Mouse (Mus musculus) T-cell, adult 66 days (primary cell): ENCODE results near the gene Rpl18. TPM values are rescaled to one million over a fixed set of nuclear protein-coding genes. Genes with fewer than 3 reads are reported as not detected.

ENCODE experiments used
- total RNA-seq, 2 experiments: library from RNA; stranded (reverse); gene quantifications; 3 replicates in 1 of 2; 4 replicates in 1 of 2; pipeline ENCODE4 v1.2.4; 2023

Rpl18 gene
- 1,000 to 10,000 TPM; 3,079 to 3,201 TPM for total RNA-seq

GRCm38 (mm10) chr7:45715090-45715708, at the start of gene Rpl18:
Gene Rpl18 (plus strand): TSS chr7:45715457.

GRCm38 (mm10) chr7:45666161-45666560, 49.1 kb upstream of the Rpl18 start, which contains the start of gene Fut2:
Gene Fut2 (minus strand): TSS chr7:45666394.

GRCm38 (mm10) chr7:45683396-45684050, 31.7 kb upstream of the Rpl18 start, which contains the start of gene Ntn5:
Gene Ntn5 (plus strand): TSS chr7:45684022.

GRCm38 (mm10) chr7:45693921-45694591, 21.2 kb upstream of the Rpl18 start, which contains the start of gene Sec1:
Gene Sec1 (minus strand): TSS chr7:45694402.

GRCm38 (mm10) chr7:45699523-45700141, 15.6 kb upstream of the Rpl18 start, which contains the start of gene Car11:
Gene Car11 (plus strand): TSS chr7:45699843.

GRCm38 (mm10) chr7:45704730-45705442, 10.4 kb upstream of the Rpl18 start, which contains the start of gene Dbp:
Gene Dbp (plus strand): TSS chr7:45705088.

GRCm38 (mm10) chr7:45717918-45718297, 2.7 kb downstream of the Rpl18 start, which contains the start of gene Sphk2:
Gene Sphk2 (minus strand): TSS chr7:45718002.

GRCm38 (mm10) chr7:45720413-45721233, 5.4 kb downstream of the Rpl18 start, which contains the start of gene Fam83e:
Gene Fam83e (plus strand): TSS chr7:45721212.

GRCm38 (mm10) chr7:45725713-45726112, 10.5 kb downstream of the Rpl18 start, which contains the start of gene Spaca4:
Gene Spaca4 (minus strand): TSS chr7:45725813.

Other genes with a start within 250 kb of the Rpl18 start
- gene Bax, start 248.6 kb upstream of the Rpl18 start, total RNA-seq: 10 to 100 TPM; 79.4 to 86.6 TPM
- gene Tulp2, start 233.6 kb upstream of the Rpl18 start, total RNA-seq: not detected
- not detected for gene Gm45808, start 228.6 kb upstream of the Rpl18 start, total RNA-seq
- under 1 TPM; 0.62 to 0.96 TPM for gene Dhdh, start 226.7 kb upstream of the Rpl18 start, total RNA-seq
- 100 to 1,000 TPM in 1 of 2 experiments, 10 to 100 TPM in 1; 99.7 to 118 TPM for gene Nucb1, start 205.1 kb upstream of the Rpl18 start, total RNA-seq
- 100 to 1,000 TPM; 770 to 887 TPM for gene Ppp1r15a, start 189.2 kb upstream of the Rpl18 start, total RNA-seq
- gene Plekha4, start 189.1 kb upstream of the Rpl18 start, total RNA-seq: 1 to 10 TPM; 1.2 to 1.4 TPM
- not detected for gene Hsd17b14, start 160.6 kb upstream of the Rpl18 start, total RNA-seq
- 10 to 100 TPM; 38.7 to 43.5 TPM for gene Bcat2, start 145.3 kb upstream of the Rpl18 start, total RNA-seq
- gene Fgf21, start 100.0 kb upstream of the Rpl18 start, total RNA-seq: not detected
- gene Fut1, start 98.2 kb upstream of the Rpl18 start, total RNA-seq: not detected
- not detected for gene Izumo1, start 93.6 kb upstream of the Rpl18 start, total RNA-seq
- under 1 TPM in 1 of 2 experiments, not detected in 1; 0.38 TPM for gene Rasip1, start 88.0 kb upstream of the Rpl18 start, total RNA-seq
- not detected for gene Mamstr, start 75.5 kb upstream of the Rpl18 start, total RNA-seq
- gene Fut2, start 49.1 kb upstream of the Rpl18 start, total RNA-seq: not detected
- gene Ntn5, start 31.4 kb upstream of the Rpl18 start, total RNA-seq: under 1 TPM; 0.35 to 0.65 TPM
- gene Sec1, start 21.1 kb upstream of the Rpl18 start, total RNA-seq: under 1 TPM in 1 of 2 experiments, not detected in 1; 0.20 TPM
- 10 to 100 TPM in 1 of 2 experiments, 1 to 10 TPM in 1; 8.9 to 10.2 TPM for gene Car11, start 15.6 kb upstream of the Rpl18 start, total RNA-seq
- 10 to 100 TPM; 34.0 to 37.7 TPM for gene Dbp, start 10.4 kb upstream of the Rpl18 start, total RNA-seq
- 10 to 100 TPM; 30.7 to 34.0 TPM for gene Sphk2, start 2.5 kb downstream of the Rpl18 start, total RNA-seq
- gene Fam83e, start 5.8 kb downstream of the Rpl18 start, total RNA-seq: 1 to 10 TPM; 1.6 to 2.1 TPM
- gene Spaca4, start 10.4 kb downstream of the Rpl18 start, total RNA-seq: not detected
- gene Lmtk3, start 68.3 kb downstream of the Rpl18 start, total RNA-seq: 1 to 10 TPM in 1 of 2 experiments, under 1 TPM in 1; 0.80 to 1.3 TPM
- gene Sult2b1, start 69.2 kb downstream of the Rpl18 start, total RNA-seq: 1 to 10 TPM; 1.4 to 3.5 TPM
- gene Cyth2, start 99.1 kb downstream of the Rpl18 start, total RNA-seq: 100 to 1,000 TPM; 111 to 128 TPM
- 1 to 10 TPM; 1.7 to 3.2 TPM for gene Kcnj14, start 109.3 kb downstream of the Rpl18 start, total RNA-seq
- gene Grwd1, start 115.5 kb downstream of the Rpl18 start, total RNA-seq: 10 to 100 TPM; 32.3 to 38.2 TPM
- 10 to 100 TPM; 53.1 to 60.4 TPM for gene Kdelr1, start 157.3 kb downstream of the Rpl18 start, total RNA-seq
- gene Grin2d, start 162.9 kb downstream of the Rpl18 start, total RNA-seq: under 1 TPM; 0.64 to 0.98 TPM
- gene Syngr4, start 181.3 kb downstream of the Rpl18 start, total RNA-seq: not detected
- 1 to 10 TPM; 7.0 to 9.8 TPM for gene Tmem143, start 181.5 kb downstream of the Rpl18 start, total RNA-seq
- 100 to 1,000 TPM; 281 to 295 TPM for gene Emp3, start 205.9 kb downstream of the Rpl18 start, total RNA-seq
- gene Ccdc114, start 208.6 kb downstream of the Rpl18 start, total RNA-seq: 1 to 10 TPM; 1.7 to 2.7 TPM